Mouse (Mus musculus): ENCODE results near the gene Fryl. TPM values are rescaled to one million over a fixed set of nuclear protein-coding genes. Genes with fewer than 3 reads are reported as not detected.

Fryl gene
- polyA plus RNA-seq, 1 experiment: 72.3 TPM

DNA sequence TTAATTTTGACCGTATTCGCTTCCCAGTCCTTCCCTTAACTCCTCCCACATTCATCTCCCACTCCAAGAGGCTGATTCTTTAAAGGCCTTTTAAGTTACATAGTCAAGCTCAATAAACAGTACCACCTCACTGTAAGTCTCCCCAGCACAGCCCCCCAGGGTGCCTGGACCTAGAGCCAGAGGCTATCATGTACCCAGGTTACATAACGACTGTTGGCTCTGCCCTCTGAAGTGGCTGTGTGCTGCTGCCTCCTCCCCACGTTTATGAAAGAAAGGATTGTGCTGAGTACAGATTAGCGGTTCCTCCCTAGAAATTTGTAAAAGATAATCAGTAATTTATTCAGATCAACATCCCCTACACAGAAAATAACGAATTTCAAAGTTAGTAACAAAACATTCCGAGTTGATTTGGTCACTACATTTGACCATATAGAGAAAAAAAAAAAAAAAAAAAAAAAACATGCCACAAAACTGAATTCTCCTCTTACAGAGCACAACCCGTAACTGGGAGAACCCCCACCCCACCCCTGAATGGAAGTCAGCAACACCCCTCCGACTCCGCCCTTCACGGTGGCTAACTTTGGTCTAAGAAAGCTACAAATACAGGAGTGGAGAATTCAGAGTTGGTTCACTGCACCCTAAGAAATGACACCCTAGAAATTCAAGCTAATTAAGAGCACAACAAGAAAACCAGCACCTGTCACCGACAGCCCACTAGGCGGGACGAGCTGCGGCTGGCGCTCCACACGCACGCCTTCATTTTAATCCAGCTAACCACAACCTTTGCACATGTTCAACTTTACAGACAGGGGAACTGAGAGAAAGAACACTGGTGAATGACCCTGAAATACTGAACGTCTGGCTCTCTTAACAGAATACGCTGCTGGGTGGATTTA is 47.0 kb downstream of the Fryl start:
- no peak for TF ChIP-seq POLR2A (IDR thresholded peaks at IDR 0.05; ENCODE audit: low read depth, low read length)
- TF ChIP-seq CTCF (IDR thresholded peaks at IDR 0.05; ENCODE audit: extremely low read depth, insufficient read depth, insufficient read length, insufficient replicate concordance): no peak
- Histone ChIP-seq H3K36me3 (ENCODE audit: control insufficient read depth, insufficient read depth, low read length) (no peaks in the 10 kb centered on the region; the same call in 1 of the 2 replicates), H3K4me1 (ENCODE audit: control insufficient read depth, insufficient read depth, insufficient read length) (peaks cover 26% of the 10 kb centered on the region), H3K4me3 (ENCODE audit: extremely low read depth, insufficient read depth, insufficient read length) (no peak overlapping the region), H3K27me3 (ENCODE audit: control insufficient read depth, insufficient read depth, low read length) (no peaks in the 10 kb centered on the region), H3K27ac (ENCODE audit: insufficient read depth, low read length) (peak overlapping the region; percentile 66)
- 31% methylated on average over 20 of the region's 20 CpGs for WGBS
- DNase-seq (ENCODE audit: low read depth in 1 of 2, low spot score in 2 of 2): peak; percentile 34 to 75

DNA sequence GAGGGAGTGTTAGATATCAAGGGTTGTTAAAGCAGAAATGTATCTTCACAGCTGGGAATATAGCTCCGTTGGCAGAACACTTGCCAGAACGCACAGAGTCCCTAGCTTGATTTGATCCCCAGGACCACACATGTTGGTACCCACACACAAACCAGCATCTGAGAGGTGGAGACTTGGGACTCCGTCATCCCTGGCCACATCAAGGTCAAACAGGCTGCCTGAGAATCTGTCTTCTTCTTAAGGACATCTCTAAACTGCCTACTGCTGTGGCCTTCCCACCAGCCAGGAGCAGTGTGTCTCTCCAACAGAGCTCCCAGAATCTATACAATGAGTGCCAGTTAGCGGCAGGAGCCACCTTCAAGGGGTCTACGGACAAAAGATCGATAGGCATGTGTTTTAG is 47.8 kb downstream of the Fryl start:
- WGBS: 78% methylated on average over 6 of the region's 6 CpGs

GRCm38 (mm10) chr5:73206722-73207121 is 49.7 kb downstream of the Fryl start:
- H3K27me3 ChIP-seq (ENCODE audit: control insufficient read depth, insufficient read depth, low read length): no peaks in the 10 kb centered on the region
- H3K36me3 ChIP-seq (ENCODE audit: control insufficient read depth, insufficient read depth, low read length): peaks cover 2% of the 10 kb centered on the region; the same call in 1 of the 2 replicates
- no peak overlapping the region for H3K4me3 ChIP-seq (ENCODE audit: extremely low read depth, insufficient read depth, insufficient read length)
- 12% methylated on average over 9 of the region's 9 CpGs for WGBS
- peaks cover 26% of the 10 kb centered on the region for H3K4me1 ChIP-seq (ENCODE audit: control insufficient read depth, insufficient read depth, insufficient read length)
- DNase-seq (ENCODE audit: low read depth in 1 of 2, low spot score in 2 of 2): peak in 1 of 2 experiments; percentile 24
- H3K27ac ChIP-seq (ENCODE audit: insufficient read depth, low read length): peak overlapping the region; percentile 52
- no peak for TF ChIP-seq CTCF (IDR thresholded peaks at IDR 0.05; ENCODE audit: extremely low read depth, insufficient read depth, insufficient read length, insufficient replicate concordance)
- no peak for TF ChIP-seq POLR2A (IDR thresholded peaks at IDR 0.05; ENCODE audit: low read depth, low read length)

More for the DNA sequence above, 47.8 kb downstream of the Fryl start:
- Histone ChIP-seq H3K36me3 (ENCODE audit: control insufficient read depth, insufficient read depth, low read length) (peaks cover 2% of the 10 kb centered on the region; the same call in 1 of the 2 replicates), H3K27me3 (ENCODE audit: control insufficient read depth, insufficient read depth, low read length) (no peaks in the 10 kb centered on the region), H3K4me1 (ENCODE audit: control insufficient read depth, insufficient read depth, insufficient read length) (peaks cover 26% of the 10 kb centered on the region), H3K27ac (ENCODE audit: insufficient read depth, low read length) (0 out of 2 replicates have a peak overlapping the region, but pooled peaks have one; percentile 4), H3K4me3 (ENCODE audit: extremely low read depth, insufficient read depth, insufficient read length) (no peak overlapping the region)
- no peak for DNase-seq (ENCODE audit: low read depth in 1 of 2, low spot score in 2 of 2)
- TF ChIP-seq CTCF (IDR thresholded peaks at IDR 0.05; ENCODE audit: extremely low read depth, insufficient read depth, insufficient read length, insufficient replicate concordance) (no peak), POLR2A (IDR thresholded peaks at IDR 0.05; ENCODE audit: low read depth, low read length) (no peak)

- no peak overlapping the region for H3K27ac ChIP-seq (ENCODE audit: insufficient read depth, low read length)
- H3K4me1 ChIP-seq (ENCODE audit: control insufficient read depth, insufficient read depth, insufficient read length): peaks cover 29% of the 10 kb centered on the region
- DNase-seq (ENCODE audit: low read depth in 1 of 2, low spot score in 2 of 2): no peak
- H3K4me3 ChIP-seq (ENCODE audit: extremely low read depth, insufficient read depth, insufficient read length): no peak overlapping the region
- TF ChIP-seq CTCF (IDR thresholded peaks at IDR 0.05; ENCODE audit: extremely low read depth, insufficient read depth, insufficient read length, insufficient replicate concordance) (no peak), POLR2A (IDR thresholded peaks at IDR 0.05; ENCODE audit: low read depth, low read length) (no peak)
- peaks cover 2% of the 10 kb centered on the region; the same call in 1 of the 2 replicates for H3K36me3 ChIP-seq (ENCODE audit: control insufficient read depth, insufficient read depth, low read length)
- 43% methylated on average over 8 of the region's 8 CpGs for WGBS
- H3K27me3 ChIP-seq (ENCODE audit: control insufficient read depth, insufficient read depth, low read length): no peaks in the 10 kb centered on the region
Observed at GRCm38 (mm10) chr5:73205996-73206629, 50.3 kb downstream of the Fryl start.

GRCm38 (mm10) chr5:73205050-73205449 is 51.4 kb downstream of the Fryl start:
- H3K27me3 ChIP-seq (ENCODE audit: control insufficient read depth, insufficient read depth, low read length): no peaks in the 10 kb centered on the region
- TF ChIP-seq CTCF (IDR thresholded peaks at IDR 0.05; ENCODE audit: extremely low read depth, insufficient read depth, insufficient read length, insufficient replicate concordance): no peak
- no peak for TF ChIP-seq POLR2A (IDR thresholded peaks at IDR 0.05; ENCODE audit: low read depth, low read length)
- no peak for DNase-seq (ENCODE audit: low read depth in 1 of 2, low spot score in 2 of 2)
- H3K4me3 ChIP-seq (ENCODE audit: extremely low read depth, insufficient read depth, insufficient read length): no peak overlapping the region
- no peak overlapping the region for H3K27ac ChIP-seq (ENCODE audit: insufficient read depth, low read length)
- peaks cover 2% of the 10 kb centered on the region; the same call in 1 of the 2 replicates for H3K36me3 ChIP-seq (ENCODE audit: control insufficient read depth, insufficient read depth, low read length)
- 77% methylated on average over 3 of the region's 3 CpGs for WGBS
- peaks cover 24% of the 10 kb centered on the region for H3K4me1 ChIP-seq (ENCODE audit: control insufficient read depth, insufficient read depth, insufficient read length)

DNA sequence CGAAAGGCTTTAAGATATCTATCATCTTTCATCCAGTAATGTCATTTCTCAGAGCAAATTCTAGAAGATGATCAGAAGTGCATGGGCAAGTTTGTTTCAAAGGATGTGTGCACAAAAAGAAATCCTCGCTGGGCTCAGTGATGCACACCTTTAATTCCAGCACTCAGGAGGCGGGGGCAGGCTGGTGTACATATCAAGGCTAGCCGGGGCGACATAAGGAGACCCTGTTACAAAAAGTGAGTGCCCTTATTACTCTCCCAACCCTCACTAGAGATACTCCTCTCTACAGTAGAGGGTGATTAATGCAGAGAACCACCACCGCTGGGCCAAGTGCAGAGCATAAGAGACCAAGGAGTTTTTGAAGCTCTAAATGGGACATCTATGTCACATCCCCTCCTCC is 53.9 kb downstream of the Fryl start:
- H3K27me3 ChIP-seq (ENCODE audit: control insufficient read depth, insufficient read depth, low read length): no peaks in the 10 kb centered on the region
- WGBS: 96% methylated on average over 6 of the region's 6 CpGs
- peaks cover 17% of the 10 kb centered on the region for H3K4me1 ChIP-seq (ENCODE audit: control insufficient read depth, insufficient read depth, insufficient read length)
- no peak overlapping the region for H3K4me3 ChIP-seq (ENCODE audit: extremely low read depth, insufficient read depth, insufficient read length)
- H3K27ac ChIP-seq (ENCODE audit: insufficient read depth, low read length): no peak overlapping the region
- TF ChIP-seq CTCF (IDR thresholded peaks at IDR 0.05; ENCODE audit: extremely low read depth, insufficient read depth, insufficient read length, insufficient replicate concordance) (no peak), POLR2A (IDR thresholded peaks at IDR 0.05; ENCODE audit: low read depth, low read length) (no peak)
- H3K36me3 ChIP-seq (ENCODE audit: control insufficient read depth, insufficient read depth, low read length): peaks cover 2% of the 10 kb centered on the region; the same call in 1 of the 2 replicates
- DNase-seq (ENCODE audit: low read depth in 1 of 2, low spot score in 2 of 2): no peak

All from spleen, adult 2 months (tissue).